Mouse (Mus musculus) liver, embryonic 15.5 days (tissue): ENCODE measurements around the gene Dhx30. TPM values are rescaled to one million over a fixed set of nuclear protein-coding genes. Genes with fewer than 3 reads are reported as not detected.
"Not testable (repeated sequence)": the region's sequence is repeated elsewhere in the genome, so short reads cannot be mapped to it uniquely, and the experiment has no call there.

Experiments
- ATAC-seq: fragments of 200-750 bp; cut with Nextera tagmentation; 2 replicates; pipeline ENCODE4 v1.8.0; 2017; ENCODE audit warnings: moderate number of reproducible peaks, mild to moderate bottlenecking, moderate library complexity; ENCODE audit not compliant: insufficient read depth
- H3K27ac ChIP-seq: fragments of 300-500 bp; sonication (generic); replicated peaks from 2 replicates; pipeline ENCODE4 v1.5.1; 2015; ENCODE audit warnings: mild to moderate bottlenecking, inconsistent platforms
- H3K27me3 ChIP-seq: fragments of 300-500 bp; sonication (generic); 2 replicates; pipeline ENCODE4 v1.6.1; 2015; ENCODE audit warnings: mild to moderate bottlenecking, inconsistent platforms
- H3K36me3 ChIP-seq: fragments of 300-500 bp; sonication (generic); replicated peaks from 2 replicates; pipeline ENCODE4 v1.6.1; 2015; ENCODE audit warnings: moderate library complexity, mild to moderate bottlenecking, inconsistent platforms
- H3K4me1 ChIP-seq: fragments of 300-500 bp; sonication (generic); replicated peaks from 2 replicates; pipeline ENCODE4 v1.6.1; 2015; ENCODE audit warnings: inconsistent platforms
- H3K4me2 ChIP-seq: fragments of 300-500 bp; sonication (generic); 2 replicates; pipeline ENCODE4 v1.6.1; 2015; ENCODE audit warnings: moderate library complexity, mild to moderate bottlenecking, inconsistent platforms
- H3K4me3 ChIP-seq: fragments of 300-500 bp; sonication (generic); replicated peaks from 2 replicates; pipeline ENCODE4 v1.5.1; 2015; ENCODE audit warnings: mild to moderate bottlenecking, inconsistent platforms
- H3K9ac ChIP-seq: fragments of 300-500 bp; sonication (generic); 2 replicates; pipeline ENCODE4 v1.6.1; 2015; ENCODE audit warnings: moderate library complexity, mild to moderate bottlenecking, inconsistent platforms
- H3K9me3 ChIP-seq: fragments of 300-500 bp; sonication (generic); replicated peaks from 2 replicates; pipeline ENCODE4 v1.6.1; 2016; ENCODE audit warnings: inconsistent platforms
- WGBS: fragments of 180-500 bp; shearing (Covaris S2); methylation state at CpG from one replicate; pipeline ENCODE4 v1.1.7; 2015; ENCODE audit warnings: mixed read lengths; ENCODE audit not compliant: insufficient replicate concordance; 5-methylcytosine and 5-hydroxymethylcytosine counted together
- polyA plus RNA-seq: library from polyadenylated mRNA; unstranded; fragments of >200 nt; fragmentation: Nextera tagmentation; extraction: Ambion mirVana; gene quantifications from 2 replicates; pipeline ENCODE4 v1.2.1, GENCODE M21; 2015

The Dhx30 gene
- polyA plus RNA-seq, 1 experiment from 2014 or later: 32.4 TPM

DNA sequence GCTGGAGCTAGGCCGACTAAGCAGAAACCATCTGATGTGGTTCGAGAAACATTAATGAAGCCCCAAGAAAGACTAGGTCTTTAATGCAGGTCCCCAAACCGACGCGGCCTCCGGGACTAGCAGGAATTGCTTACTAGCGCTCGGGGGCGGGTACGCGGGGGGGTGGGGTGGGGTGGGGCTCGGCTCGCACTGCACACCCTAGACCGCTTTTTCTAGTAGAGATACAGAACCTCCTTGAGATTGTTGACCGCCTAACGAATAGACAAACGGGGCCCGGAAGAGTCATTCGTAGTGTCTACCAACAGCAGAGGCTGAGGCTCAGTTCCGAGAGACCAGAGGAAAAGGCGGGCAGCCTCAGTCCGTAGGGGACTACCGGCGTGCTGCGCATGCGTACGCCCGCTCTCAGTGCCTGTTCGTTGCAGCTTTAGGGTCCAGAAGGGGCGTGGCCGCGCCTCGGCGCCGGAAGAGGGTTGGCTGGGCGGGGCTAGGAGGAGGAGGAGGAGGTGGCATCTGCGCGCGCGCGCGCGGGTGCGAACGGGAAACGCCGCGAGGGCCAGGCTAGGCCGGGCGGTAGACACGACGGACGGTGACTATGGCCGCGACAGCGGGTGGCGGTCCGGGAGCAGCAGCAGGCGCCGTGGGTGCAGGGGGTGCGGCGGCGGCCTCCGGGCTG, 14.0 kb upstream of the Dhx30 start:
- peak overlapping the region; percentile 99 for H3K4me2 ChIP-seq
- WGBS: under 1% methylated on average over 64 of the region's 64 CpGs
- no peaks in the 10 kb centered on the region for H3K27me3 ChIP-seq
- H3K9me3 ChIP-seq: no peaks in the 10 kb centered on the region
- peaks cover 41% of the 10 kb centered on the region for H3K4me1 ChIP-seq
- H3K36me3 ChIP-seq: peaks cover 18% of the 10 kb centered on the region
- H3K9ac ChIP-seq: peak overlapping the region; percentile 80
- ATAC-seq: peak; percentile 93
- peak overlapping the region; percentile 81 for H3K4me3 ChIP-seq
- peak overlapping the region; percentile 96 for H3K27ac ChIP-seq

DNA sequence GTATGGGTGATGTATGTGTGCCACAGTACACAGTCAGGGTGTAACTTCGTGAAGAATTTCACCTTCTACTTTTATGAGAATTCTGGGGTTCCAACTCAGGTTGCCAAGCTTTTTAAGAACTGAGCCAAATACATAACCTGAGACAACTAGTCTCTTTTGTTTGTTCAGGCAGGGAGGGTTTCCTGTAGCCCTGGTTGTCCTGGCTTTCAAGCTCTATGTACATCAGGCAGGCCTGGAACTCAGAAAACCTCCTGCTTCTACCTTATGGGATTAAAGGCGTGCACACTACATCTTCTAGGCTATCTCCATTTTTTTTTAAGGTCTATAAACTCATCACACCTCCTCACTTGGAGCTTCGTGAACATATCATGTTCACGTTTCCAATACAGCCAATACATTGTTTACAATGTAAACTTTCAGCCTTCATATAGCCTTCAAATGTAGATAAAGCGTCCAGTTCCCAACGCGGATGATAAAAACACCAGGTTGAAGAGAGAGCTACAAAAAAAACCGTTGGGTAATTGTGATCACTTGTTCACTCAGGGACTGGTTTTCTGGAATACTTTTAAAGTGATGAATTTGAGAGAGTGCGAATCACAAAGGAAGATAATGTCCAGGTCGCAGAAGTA, 13.4 kb upstream of the Dhx30 start:
- Histone ChIP-seq H3K27me3 (no peaks in the 10 kb centered on the region), H3K9me3 (no peaks in the 10 kb centered on the region), H3K4me1 (peaks cover 41% of the 10 kb centered on the region), H3K4me2 (peak overlapping the region; percentile 99), H3K4me3 (peak overlapping the region; percentile 81), H3K9ac (peak overlapping the region; percentile 62), H3K36me3 (peaks cover 12% of the 10 kb centered on the region), H3K27ac (peak overlapping the region; percentile 96)
- peak; percentile 5; the same call in 1 of the 2 replicates for ATAC-seq
- WGBS: 14% methylated on average over 10 of the region's 10 CpGs

DNA sequence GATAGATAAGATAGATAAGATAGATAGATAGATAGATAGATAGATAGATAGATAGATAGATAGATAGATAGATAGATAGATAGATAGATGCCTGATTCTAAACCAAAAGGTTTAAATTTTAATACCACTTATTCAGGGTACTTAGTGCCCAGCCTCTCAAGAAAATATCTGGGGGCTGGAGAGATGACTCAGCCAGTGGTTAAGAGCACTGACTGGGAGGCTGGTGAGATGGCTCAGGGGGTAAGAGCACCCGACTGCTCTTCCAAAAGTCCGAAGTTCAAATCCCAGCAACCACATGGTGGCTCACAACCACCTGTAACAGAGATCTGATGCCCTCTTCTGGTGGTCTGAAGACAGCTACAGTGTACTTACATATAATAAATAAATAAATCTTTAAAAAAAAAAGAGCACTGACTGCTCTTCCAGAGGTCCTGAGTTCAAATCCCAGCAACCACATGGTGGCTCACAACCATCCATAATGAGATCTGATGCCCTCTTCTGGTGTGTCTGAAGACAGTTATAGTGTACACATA, 6.4 kb upstream of the Dhx30 start:
- WGBS: 42% methylated on average over 2 of the region's 2 CpGs
- H3K4me3 ChIP-seq, H3K36me3 ChIP-seq, ATAC-seq, H3K9ac ChIP-seq, H3K27ac ChIP-seq, H3K27me3 ChIP-seq, H3K4me2 ChIP-seq, H3K4me1 ChIP-seq, H3K9me3 ChIP-seq: not testable (repeated sequence)

DNA sequence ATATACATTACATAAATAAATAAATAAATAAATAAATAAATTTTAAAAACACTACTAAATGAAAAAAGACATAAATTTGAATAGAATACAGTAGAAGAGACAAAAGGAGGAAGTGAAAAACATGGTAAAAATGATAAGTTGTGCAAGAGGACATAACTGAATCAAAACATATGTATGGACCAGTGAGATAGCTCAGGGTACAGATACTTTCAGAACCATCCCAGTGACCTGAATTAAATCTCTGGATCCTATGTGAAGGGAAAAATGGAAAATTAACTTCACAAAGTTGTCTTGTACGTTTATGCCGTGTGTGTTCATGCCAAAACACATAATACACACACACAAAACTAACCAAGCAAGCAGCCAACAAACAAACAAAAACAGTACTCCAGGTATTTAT, 5.7 kb upstream of the Dhx30 start:
- Histone ChIP-seq H3K4me1 (peaks cover 11% of the 10 kb centered on the region), H3K36me3 (no peaks in the 10 kb centered on the region), H3K27me3 (no peaks in the 10 kb centered on the region), H3K4me2 (no peak overlapping the region), H3K4me3 (no peak overlapping the region), H3K9ac (no peak overlapping the region), H3K9me3 (no peaks in the 10 kb centered on the region), H3K27ac (no peak overlapping the region)
- WGBS: 66% methylated on average over 2 of the region's 2 CpGs
- no peak for ATAC-seq

DNA sequence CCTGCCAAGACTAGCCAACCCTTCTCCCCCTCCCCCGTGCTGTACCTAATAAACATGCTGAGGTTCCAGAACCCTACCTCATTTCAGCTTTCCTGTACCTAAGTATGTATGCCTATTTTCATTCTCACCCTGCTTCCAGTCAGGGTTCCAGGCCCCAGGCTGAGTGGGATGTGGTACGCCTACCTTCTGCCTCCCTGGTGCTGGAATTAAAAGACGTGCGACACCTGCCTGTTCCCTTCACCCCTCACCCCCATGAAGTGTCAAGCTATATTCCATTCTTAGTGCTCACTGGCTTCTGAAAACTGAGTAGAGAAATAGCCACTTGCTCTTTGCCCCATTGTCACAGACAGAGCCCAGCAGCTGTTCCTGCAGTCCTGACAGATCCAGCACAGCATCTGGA, 3.8 kb upstream of the Dhx30 start:
- Histone ChIP-seq H3K4me1 (peaks cover 20% of the 10 kb centered on the region), H3K9ac (no peak overlapping the region), H3K36me3 (no peaks in the 10 kb centered on the region), H3K27me3 (no peaks in the 10 kb centered on the region), H3K27ac (no peak overlapping the region), H3K9me3 (no peaks in the 10 kb centered on the region), H3K4me2 (no peak overlapping the region), H3K4me3 (no peak overlapping the region)
- ATAC-seq: no peak
- WGBS: 76% methylated on average over 4 of the region's 4 CpGs

DNA sequence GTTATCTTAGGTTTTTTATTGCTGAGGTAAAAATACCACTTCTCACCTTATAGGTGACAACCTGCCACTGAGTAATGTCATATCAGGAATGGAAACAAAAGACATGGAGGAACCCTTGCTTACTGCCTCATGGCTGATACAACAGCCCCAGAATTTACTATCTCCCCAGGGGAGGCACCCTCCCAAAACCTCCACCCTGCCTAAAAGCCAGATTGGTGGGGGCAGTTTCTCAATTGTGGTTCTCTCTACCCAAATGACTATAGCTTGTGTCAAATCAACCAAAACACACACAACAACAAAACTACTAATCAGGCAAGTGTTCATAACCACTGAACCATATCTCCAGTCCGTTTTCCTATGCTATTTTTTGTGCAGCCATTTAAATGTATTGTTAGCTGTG, 619 bp upstream of the Dhx30 start:
- Histone ChIP-seq H3K4me2 (peak overlapping the region; percentile 87), H3K4me3 (peak overlapping the region; percentile 98), H3K9me3 (no peaks in the 10 kb centered on the region), H3K4me1 (peaks cover 23% of the 10 kb centered on the region), H3K9ac (peak overlapping the region; percentile 93), H3K27ac (peak overlapping the region; percentile 96), H3K27me3 (no peaks in the 10 kb centered on the region), H3K36me3 (peaks cover 2% of the 10 kb centered on the region; the same call in 1 of the 2 replicates)
- WGBS: 51% methylated on average over 1 of the region's 1 CpGs
- ATAC-seq: no peak

DNA sequence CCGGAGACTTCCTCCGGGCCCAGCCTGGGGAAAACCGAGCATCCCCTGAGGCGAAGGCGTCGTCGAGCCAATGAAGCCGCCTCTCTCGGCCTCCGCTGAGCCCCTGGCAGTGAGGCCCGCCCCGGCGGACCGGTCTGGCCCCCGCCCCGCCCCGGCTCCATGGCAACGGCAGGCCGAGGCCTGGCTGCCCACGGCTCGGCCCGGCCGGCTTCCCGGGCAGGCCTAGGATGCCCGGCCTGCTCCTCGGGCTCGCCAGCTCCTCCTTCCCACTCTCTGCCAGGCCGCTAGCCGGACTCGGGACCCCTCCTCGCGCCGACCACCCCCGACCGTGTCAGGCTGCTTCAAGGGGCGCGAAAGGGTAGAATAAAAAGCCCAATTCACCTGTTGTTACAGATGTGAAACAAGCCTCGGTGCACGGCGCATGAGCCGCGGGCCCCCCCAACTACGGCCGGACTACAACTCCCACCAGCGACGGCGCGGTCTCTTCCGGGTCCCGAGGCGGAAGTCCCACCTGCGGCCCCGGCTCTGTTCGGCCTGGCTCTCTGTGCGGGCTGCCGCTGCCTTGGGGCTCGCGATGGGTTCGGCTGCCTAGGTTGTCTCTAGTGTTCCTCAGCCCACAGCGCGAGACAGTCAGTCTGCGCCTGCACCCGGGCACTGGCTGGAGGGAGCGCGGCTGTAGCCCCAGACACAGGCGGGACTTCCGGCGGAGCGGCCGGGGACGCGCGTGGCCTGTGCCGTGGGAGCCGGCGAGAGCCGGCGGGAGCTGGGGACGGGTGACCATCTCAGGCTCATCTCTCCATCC, 452 bp downstream of the Dhx30 start, which contains the start of gene Smarcc1:
TSS of gene Smarcc1 (plus strand) at position 732 of the 802 bp plus-strand sequence.
- peak; percentile 97 for ATAC-seq
- peaks cover 13% of the 10 kb centered on the region; the same call in 1 of the 2 replicates for H3K36me3 ChIP-seq
- H3K4me1 ChIP-seq: peaks cover 23% of the 10 kb centered on the region
- peak within 1 kb of the TSS; percentile 93 for H3K9ac ChIP-seq
- peak within 1 kb of the TSS; percentile 98 for H3K4me3 ChIP-seq
- peak within 1 kb of the TSS; percentile 96 for H3K27ac ChIP-seq
- WGBS: under 1% methylated on average over 79 of the region's 79 CpGs
- H3K9me3 ChIP-seq: no peaks in the 10 kb centered on the region
- H3K27me3 ChIP-seq: no peaks in the 10 kb centered on the region
- peak within 1 kb of the TSS; percentile 87 for H3K4me2 ChIP-seq

DNA sequence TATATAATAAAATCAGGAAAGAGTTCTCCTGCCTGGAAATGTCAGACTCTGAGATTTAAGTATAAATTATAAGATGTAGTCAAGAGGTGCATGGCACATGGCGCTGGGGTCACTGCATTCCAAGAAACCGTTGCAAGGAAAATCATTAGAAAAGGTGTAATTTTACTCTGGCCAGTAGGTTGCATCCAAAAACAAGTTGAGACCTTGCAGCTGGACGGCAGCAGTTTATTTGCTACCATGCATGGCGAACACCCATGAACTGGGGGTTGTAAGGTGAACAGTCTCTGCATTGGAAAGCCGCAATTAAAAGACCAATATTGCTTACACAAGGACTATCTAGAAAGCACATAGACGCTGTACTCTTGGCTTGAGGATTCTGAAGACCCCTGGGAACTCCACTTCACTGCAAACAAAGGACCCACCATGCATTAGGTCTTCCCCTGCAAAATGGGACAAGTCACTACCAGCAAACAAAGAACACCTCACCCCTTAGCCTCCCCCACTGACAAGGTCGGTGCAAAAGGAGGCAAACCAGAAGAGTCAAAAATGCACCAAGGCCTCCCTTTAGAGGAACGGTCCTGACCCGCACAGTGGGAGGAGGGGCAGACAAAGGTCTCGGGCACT, 1.2 kb downstream of the Dhx30 start:
- peaks cover 23% of the 10 kb centered on the region for H3K4me1 ChIP-seq
- peak overlapping the region; percentile 98 for H3K4me3 ChIP-seq
- no peak for ATAC-seq
- peaks cover 16% of the 10 kb centered on the region for H3K36me3 ChIP-seq
- H3K4me2 ChIP-seq: peak overlapping the region; percentile 87
- 12% methylated on average over 10 of the region's 10 CpGs for WGBS
- H3K27ac ChIP-seq: peak overlapping the region; percentile 96
- peak overlapping the region; percentile 93 for H3K9ac ChIP-seq
- no peaks in the 10 kb centered on the region for H3K27me3 ChIP-seq
- no peaks in the 10 kb centered on the region for H3K9me3 ChIP-seq

DNA sequence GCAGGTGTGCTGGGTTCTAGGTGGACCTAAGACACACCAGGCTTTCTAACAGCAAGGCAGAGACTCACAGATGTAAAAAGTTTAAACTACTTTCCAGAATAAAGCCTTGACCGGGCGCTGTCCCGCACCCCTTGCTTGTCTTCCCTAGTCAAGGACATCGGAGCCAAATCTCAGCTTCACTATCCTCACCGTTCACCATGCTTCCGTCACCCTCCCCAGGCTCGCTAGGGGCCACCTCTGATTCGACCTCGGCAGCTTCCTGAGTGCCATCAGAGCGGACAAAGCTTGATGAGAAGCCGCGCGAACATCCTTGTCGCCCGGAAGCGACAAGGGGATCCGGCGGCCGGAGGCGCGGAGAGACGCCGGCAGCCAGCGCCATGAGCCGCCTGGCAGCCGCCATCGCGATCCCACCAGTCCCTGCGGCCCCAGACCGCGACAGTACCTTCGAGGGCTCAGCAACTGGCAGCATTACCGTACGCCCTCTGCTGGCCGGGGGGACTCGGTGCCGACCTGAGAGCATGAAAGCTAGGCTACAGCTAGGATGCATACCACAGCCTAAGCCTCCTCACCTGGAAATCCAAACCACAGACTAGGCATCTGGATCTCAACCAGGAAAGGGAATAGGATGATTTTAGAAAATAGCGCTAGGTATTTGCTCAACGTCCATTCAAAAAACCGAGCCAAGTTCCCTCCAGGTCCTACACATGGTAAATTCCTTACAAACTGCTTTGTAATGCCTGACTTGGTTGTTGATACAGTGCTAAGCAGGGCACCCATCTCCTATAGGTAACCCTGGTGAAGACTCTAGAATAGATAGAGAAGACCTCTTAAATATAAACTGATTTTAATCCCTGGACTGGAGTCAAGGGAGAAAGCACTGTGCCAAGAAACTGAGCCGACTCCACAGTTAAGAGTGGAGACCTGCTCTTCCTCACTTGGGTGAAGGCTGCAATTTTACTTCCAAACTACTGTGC, 16.7 kb downstream of the Dhx30 start:
- H3K4me1 ChIP-seq: peaks cover 12% of the 10 kb centered on the region
- peak overlapping the region; percentile 91 for H3K4me3 ChIP-seq
- no peaks in the 10 kb centered on the region for H3K27me3 ChIP-seq
- ATAC-seq: peak; percentile 91
- 3% methylated on average over 41 of the region's 41 CpGs for WGBS
- no peaks in the 10 kb centered on the region for H3K9me3 ChIP-seq
- H3K27ac ChIP-seq: 0 out of 2 replicates have a peak overlapping the region, but pooled peaks have one; percentile 30
- H3K9ac ChIP-seq: peak overlapping the region; percentile 81
- peak overlapping the region; percentile 77 for H3K4me2 ChIP-seq
- H3K36me3 ChIP-seq: peaks cover 31% of the 10 kb centered on the region

DNA sequence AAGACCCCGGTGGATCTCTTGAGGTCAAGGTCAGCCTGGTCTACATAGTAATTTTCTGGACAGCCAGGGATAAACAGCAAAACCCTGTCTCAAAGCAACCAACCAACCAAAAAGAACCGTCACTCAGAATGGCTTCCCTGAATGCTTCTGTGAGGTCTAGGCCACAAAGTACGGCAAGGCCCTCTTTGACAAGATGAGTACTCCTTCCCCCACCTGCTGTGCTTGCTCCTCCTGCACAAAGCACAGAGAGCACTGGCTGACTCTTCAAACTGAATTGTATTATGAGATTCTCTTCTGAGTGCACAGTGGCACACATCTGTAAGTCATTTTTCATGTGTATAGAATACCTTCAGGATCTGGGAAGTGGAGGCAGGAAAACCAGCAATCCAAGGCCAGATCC, 19.8 kb downstream of the Dhx30 start:
- Histone ChIP-seq H3K4me1 (peaks cover 12% of the 10 kb centered on the region), H3K27me3 (no peaks in the 10 kb centered on the region), H3K36me3 (peaks cover 51% of the 10 kb centered on the region), H3K9me3 (no peaks in the 10 kb centered on the region), H3K27ac (no peak overlapping the region), H3K4me2 (no peak overlapping the region), H3K4me3 (no peak overlapping the region), H3K9ac (no peak overlapping the region)
- WGBS: 76% methylated on average over 3 of the region's 3 CpGs
- ATAC-seq: no peak
